Mouse (Mus musculus) cortical plate, adult 2 months (tissue): ENCODE measurements around the gene Zfp68.

ENCODE experiments used
- CTCF ChIP-seq: fragments of 200-500 bp; IDR thresholded peaks from 2 replicates; pipeline ENCODE4 v1.5.1; 2011; ENCODE audit warnings: mild to moderate bottlenecking, control low read depth, low read length; ENCODE audit not compliant: insufficient read depth; ENCODE audit errors: extremely low read depth
- POLR2A ChIP-seq: fragments of 200-500 bp; IDR thresholded peaks from 2 replicates; pipeline ENCODE4 v1.6.1; 2011; ENCODE audit warnings: mild to moderate bottlenecking, low read length, control low read depth; ENCODE audit not compliant: insufficient read depth; ENCODE audit errors: extremely low read depth

- no peak for TF ChIP-seq POLR2A
- no peak for TF ChIP-seq CTCF
Observed at GRCm38 (mm10) chr5:138618353-138618752, 1.2 kb downstream of the Zfp68 start.
